Mouse (Mus musculus): ENCODE results near the gene Snd1.

DNA sequence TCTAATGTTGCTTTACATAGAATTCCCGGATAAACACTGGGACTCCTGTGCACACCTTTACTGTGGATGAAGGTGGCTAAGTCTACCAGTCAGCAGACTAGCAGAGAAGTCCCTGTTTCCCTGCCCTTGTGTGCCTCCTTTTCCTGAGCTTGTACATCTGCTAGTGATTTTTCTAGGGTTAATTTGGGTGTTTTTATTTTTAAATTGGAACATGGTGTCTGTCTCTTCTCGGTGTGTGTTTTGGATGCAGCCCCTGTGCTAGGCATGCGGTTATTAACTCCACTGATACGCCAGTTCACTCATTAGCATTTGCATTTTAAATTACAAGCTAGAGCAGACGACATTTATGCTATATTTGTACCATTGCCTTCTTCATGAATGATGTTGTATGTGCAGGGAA lies 278.7 kb downstream of the Snd1 start:
- no peak for TF ChIP-seq CHD2 (IDR thresholded peaks at IDR 0.05; ENCODE audit: low read depth, low read length)
- TF ChIP-seq ZNF384 (IDR thresholded peaks at IDR 0.05; ENCODE audit: low read depth, low read length): no peak
